Mouse (Mus musculus) embryonic fibroblast, embryonic 13.5 days (primary cell): Measurements from ENCODE around the gene Nmu. TPM values are rescaled to one million over a fixed set of nuclear protein-coding genes. Genes with fewer than 3 reads are reported as not detected.

Experiments used
- H3K27ac ChIP-seq: 2 replicates; pipeline ENCODE4 v1.5.1; 2012; ENCODE audit warnings: low read length, control low read depth, inconsistent platforms; ENCODE audit not compliant: insufficient read depth
- H3K4me1 ChIP-seq: 2 replicates; pipeline ENCODE4 v1.6.1; 2011; ENCODE audit warnings: low read length; ENCODE audit not compliant: control insufficient read depth, insufficient read depth
- H3K4me3 ChIP-seq: 2 replicates; pipeline ENCODE4 v1.5.1; 2011; ENCODE audit warnings: mild to moderate bottlenecking, control low read depth, low read length; ENCODE audit not compliant: insufficient read depth
- CTCF ChIP-seq: IDR thresholded peaks from 2 replicates; pipeline ENCODE4 v1.5.1; 2011; ENCODE audit warnings: mild to moderate bottlenecking, control low read depth, low read length, moderate library complexity, borderline replicate concordance; ENCODE audit not compliant: insufficient read depth
- POLR2A ChIP-seq: IDR thresholded peaks from 2 replicates; pipeline ENCODE4 v1.6.1; 2011; ENCODE audit warnings: low read depth, mild to moderate bottlenecking, control low read depth, low read length, moderate library complexity
- polyA plus RNA-seq: library from polyadenylated mRNA; stranded (reverse); fragments of >200 nt; gene quantifications from 2 replicates; pipeline ENCODE4 v1.2.4, GENCODE M21; 2011; ENCODE audit warnings: low read depth; ENCODE audit not compliant: missing spikeins, insufficient read length

Nmu gene
- not detected in 2 replicates for polyA plus RNA-seq

DNA sequence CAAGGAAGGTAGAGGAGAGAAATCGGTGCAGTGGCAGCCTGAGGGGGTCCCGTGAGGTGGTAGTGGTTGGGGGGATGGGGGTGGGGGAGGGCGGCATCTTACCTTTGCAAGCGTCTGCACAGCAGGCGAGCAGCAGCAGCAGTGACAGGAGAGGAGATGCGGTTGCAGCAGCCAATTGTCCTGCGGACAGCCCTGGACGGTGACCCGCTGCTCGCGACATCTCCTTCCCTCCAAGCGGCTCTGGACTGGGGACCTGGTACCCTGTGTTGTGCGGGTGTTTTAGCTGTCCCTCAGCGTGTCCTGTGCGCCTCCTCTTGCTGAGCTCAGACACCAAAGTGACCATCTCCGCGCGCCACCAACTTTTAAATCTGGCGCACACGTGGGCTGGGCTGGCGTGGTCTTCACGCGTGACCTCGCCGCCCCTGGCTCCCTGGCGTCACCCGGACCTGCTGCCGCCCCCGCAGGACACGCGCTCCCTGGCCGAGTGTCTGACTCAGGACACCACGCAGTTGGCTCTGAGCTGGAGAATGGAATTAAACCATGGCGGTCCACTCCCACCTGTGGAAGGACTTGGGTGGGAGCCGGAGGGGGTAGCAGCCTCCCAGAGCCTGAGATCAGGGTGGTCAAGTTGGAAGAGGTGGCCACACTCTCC is at the start of gene Nmu:
Nmu (minus strand) TSS at position 336 of the 652 bp plus-strand sequence.
- Histone ChIP-seq H3K4me1 (no peaks in the 10 kb centered on the region), H3K4me3 (no peak within 1 kb of the TSS), H3K27ac (no peak within 1 kb of the TSS)
- no peak for TF ChIP-seq POLR2A

DNA sequence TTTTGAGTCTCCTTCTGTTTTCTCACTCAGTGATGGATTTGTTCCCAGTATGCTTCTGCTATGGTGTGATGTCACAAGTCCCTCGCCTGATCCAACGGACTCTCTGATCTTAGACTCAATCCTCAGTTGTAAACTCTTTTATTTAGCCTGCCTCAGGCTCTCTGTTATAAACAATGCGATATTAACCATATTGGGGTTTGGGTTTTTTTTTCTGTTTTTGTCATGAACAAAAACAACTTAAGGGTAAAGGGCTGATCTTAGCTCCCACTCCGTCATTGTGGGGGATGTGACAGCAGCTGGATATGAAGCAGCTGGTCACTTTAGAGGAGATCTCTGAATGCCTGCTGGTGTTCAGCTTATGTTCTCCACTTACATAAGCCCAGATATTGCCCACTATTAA is 48.1 kb upstream of the Nmu start:
- TF ChIP-seq CTCF (no peak), POLR2A (no peak)
- H3K4me1 ChIP-seq = peaks cover 2% of the 10 kb centered on the region; the same call in 1 of the 2 replicates
- no peak overlapping the region for H3K27ac ChIP-seq
- H3K4me3 ChIP-seq = no peak overlapping the region

DNA sequence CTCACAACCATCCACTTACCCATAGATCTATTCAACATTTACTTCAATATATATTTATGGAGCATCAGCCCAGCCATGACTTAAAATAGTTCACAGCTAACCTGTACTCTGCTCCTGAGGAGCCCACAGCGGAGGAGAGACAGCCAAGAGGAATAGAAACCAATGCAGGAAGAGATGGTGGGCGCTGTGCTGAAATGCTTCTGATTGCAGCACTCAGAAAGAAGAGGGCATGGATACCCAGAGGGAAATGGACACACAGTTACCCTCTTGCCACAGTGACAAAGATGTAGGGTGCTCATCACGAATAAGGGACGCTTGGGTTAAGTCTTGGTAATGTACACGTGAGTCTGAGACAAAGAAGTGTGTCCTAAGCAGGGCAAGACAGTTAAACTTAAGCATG is 30.8 kb upstream of the Nmu start:
- H3K4me1 ChIP-seq = no peaks in the 10 kb centered on the region
- H3K4me3 ChIP-seq = no peak overlapping the region
- H3K27ac ChIP-seq = no peak overlapping the region
- TF ChIP-seq POLR2A (no peak), CTCF (no peak)

DNA sequence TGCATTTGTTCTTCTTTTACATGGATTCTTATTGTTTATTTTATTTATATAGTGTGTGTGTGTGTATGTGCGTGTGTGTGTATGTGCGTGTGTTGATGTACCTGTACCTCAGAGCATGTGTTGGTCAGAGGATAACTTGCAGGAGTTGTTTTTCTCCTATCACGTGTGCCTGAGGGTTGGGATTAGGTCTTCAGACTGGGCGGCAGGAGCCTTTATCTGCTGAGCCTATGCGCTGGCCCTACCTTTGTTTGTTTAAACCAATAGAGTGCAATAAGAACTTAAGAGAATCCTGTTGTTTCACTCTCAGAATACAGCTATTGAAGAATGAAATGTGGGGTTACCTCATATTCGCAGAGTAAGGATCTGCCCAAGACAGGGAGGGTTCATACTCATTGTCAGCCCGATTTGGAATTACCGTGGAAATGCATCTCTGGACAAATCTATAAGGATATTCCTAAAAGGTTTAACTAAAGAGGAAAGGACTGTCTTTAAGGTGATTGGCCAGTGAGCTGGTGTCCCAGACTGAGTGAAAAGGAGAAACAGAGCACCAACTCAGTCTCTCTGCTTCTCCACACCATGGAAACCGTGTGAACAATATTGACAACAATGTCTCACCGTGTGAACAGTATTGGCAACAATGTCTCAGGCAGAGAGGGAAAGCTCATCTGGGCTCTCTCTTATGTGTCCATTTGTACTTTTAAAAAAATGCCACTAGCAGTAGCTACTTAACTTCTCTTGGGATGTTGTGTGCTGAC is 25.6 kb upstream of the Nmu start:
- H3K4me1 ChIP-seq = no peaks in the 10 kb centered on the region

DNA sequence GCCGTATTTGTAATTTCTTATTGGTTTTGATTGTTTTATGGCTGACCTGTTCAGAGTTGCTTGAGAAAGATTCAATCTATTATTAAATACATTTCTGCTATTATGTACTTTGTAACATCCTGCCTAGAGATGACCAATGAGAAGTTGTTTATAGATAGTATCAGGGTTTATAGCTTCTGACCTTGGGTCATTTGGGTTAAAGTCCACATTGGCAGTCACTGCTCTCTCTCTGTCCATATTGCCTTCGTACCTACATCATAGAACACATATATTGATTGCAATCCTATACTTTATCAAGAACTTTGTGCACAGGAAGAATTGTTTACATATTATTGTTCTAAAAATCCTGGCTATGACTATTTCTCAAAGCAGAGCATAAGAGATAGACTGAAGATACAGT is 24.9 kb upstream of the Nmu start:
- H3K4me1 ChIP-seq = no peaks in the 10 kb centered on the region
- TF ChIP-seq CTCF (no peak), POLR2A (no peak)
- no peak overlapping the region for H3K27ac ChIP-seq
- no peak overlapping the region for H3K4me3 ChIP-seq

More for the DNA sequence above, 25.6 kb upstream of the Nmu start:
- no peak overlapping the region for H3K27ac ChIP-seq
- no peak overlapping the region for H3K4me3 ChIP-seq
- no peak for TF ChIP-seq POLR2A
- no peak for TF ChIP-seq CTCF

DNA sequence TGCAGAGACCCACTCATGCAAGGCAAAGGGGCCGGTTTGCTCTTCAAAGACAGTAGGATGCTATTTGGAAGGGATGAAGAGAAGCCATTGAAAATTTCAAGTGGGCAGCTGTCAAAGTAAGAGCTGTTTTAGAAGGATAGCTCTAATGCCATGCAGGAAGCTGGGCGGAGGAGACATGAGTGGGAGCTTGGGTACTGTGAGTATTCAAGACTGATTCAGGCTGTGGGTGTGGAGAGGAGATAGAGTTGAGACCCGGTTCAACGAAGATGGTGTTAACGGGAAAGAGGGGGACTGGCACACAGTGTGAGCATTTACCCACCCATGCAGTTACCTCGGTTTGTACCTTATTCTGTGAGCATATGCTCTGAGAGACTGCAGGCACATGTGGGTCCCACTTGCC is 20.1 kb upstream of the Nmu start:
- TF ChIP-seq POLR2A = no peak
- no peak for TF ChIP-seq CTCF
- Histone ChIP-seq H3K4me3 (no peak overlapping the region), H3K27ac (no peak overlapping the region), H3K4me1 (no peaks in the 10 kb centered on the region)

- no peaks in the 10 kb centered on the region for H3K4me1 ChIP-seq
- TF ChIP-seq CTCF = no peak
- TF ChIP-seq POLR2A = no peak
- H3K27ac ChIP-seq = no peak overlapping the region
- no peak overlapping the region for H3K4me3 ChIP-seq
Measured at GRCm38 (mm10) chr5:76381836-76382235, 18.2 kb upstream of the Nmu start.

- no peaks in the 10 kb centered on the region for H3K4me1 ChIP-seq
- H3K27ac ChIP-seq = no peak overlapping the region
- TF ChIP-seq CTCF (no peak), POLR2A (no peak)
- no peak overlapping the region for H3K4me3 ChIP-seq
Measured at GRCm38 (mm10) chr5:76379216-76379615, 15.6 kb upstream of the Nmu start.

- TF ChIP-seq CTCF = no peak
- no peak for TF ChIP-seq POLR2A
- Histone ChIP-seq H3K4me3 (no peak overlapping the region), H3K4me1 (no peaks in the 10 kb centered on the region), H3K27ac (no peak overlapping the region)
Measured at GRCm38 (mm10) chr5:76369215-76369840, 5.7 kb upstream of the Nmu start.

DNA sequence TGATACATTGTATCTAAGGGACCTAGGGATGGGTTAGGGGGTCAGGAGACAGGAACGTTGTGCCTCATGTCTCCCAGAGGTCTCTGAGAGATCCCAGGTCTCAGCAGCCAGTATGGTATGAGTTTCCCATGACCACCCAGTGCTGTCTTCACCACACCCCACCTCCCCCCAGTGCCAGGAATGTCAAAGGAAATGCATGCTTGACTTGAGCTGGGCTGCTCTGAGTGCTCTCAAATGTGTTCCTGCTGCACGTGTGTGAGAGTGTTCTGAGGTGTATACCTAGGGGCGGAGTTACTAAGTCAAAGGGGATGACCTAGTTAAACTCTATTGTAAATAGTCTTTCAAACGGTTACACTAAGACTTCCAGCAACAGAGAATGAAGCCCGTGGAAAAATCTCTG is 1.8 kb upstream of the Nmu start:
- no peak overlapping the region for H3K27ac ChIP-seq
- H3K4me3 ChIP-seq = no peak overlapping the region
- no peaks in the 10 kb centered on the region for H3K4me1 ChIP-seq
- TF ChIP-seq POLR2A (no peak), CTCF (no peak)

DNA sequence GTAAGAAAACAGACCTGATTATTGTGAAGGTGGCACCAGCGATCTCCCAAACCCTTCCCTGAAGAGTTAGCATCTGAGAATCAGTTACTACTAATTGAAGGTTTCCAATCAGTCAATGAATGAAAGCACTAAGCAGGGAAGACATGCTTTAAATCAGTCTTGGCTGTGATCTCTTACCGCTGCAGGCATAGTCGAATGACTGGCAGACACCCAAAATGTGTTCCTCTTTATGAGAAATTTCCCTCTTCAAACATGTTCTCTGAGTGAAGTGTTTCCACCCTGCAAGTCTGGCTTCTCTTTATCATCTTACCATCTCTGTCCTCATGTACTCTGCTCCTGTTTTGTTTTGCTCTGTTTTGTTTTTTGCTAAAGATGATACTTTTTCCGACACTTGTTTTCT is 2.8 kb downstream of the Nmu start:
- TF ChIP-seq POLR2A = no peak
- no peak for TF ChIP-seq CTCF
- no peak overlapping the region for H3K27ac ChIP-seq

More for the DNA sequence above, 2.8 kb downstream of the Nmu start:
- Histone ChIP-seq H3K4me1 (no peaks in the 10 kb centered on the region), H3K4me3 (no peak overlapping the region)
